ENCODE assay signal across 8 mouse cellular contexts in the genomic region with DNA sequence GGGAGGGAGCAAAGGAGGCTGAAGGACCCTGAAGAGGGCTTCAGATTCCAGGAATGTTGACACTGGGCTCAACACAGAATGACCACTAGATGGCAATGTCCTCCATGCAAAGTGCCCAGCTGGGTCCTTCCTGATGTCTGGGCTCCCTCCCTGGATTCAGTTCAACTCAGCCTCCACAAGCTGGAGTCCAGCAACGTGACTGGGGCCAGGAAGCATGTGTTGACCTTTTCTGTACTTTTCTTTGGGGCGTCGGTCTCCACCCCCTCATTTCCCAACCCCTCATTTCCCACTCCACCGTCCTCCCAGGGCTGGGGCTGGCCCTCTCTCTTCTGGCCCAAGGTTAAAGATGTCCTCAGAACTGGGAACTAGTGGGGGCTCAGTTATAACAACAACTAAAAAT. TPM values are rescaled to one million over a fixed set of nuclear protein-coding genes. Genes with fewer than 3 reads are reported as not detected.
DNase-seq lines count a peak whose midpoint lies in the region; ATAC-seq and TF ChIP-seq lines count a peak whose summit lies in the region.

No protein-coding gene starts in this region.

- DNase-seq in 3134 (ENCODE audit: extremely low read depth, insufficient read length, low spot score): peak; percentile 70
- peak; percentile 70 to 80 for DNase-seq in adrenal gland, postnatal 36 days
- peak; percentile 94 for DNase-seq in embryonic facial prominence, embryonic 14.5 days (ENCODE audit: low spot score)
- DNase-seq in heart, adult 2 months: peak; percentile 76 to 87
- DNase-seq in kidney, adult 2 months: peak; percentile 96
- DNase-seq in limb, embryonic 10.5 days (ENCODE audit: low spot score): peak; percentile 82
- peak; percentile 6 for DNase-seq in spleen, adult 12 weeks (ENCODE audit: low spot score)

- H3K4me2 ChIP-seq in embryonic facial prominence, embryonic 14.5 days (ENCODE audit: low read depth, low read length): no peak overlapping the region
- H3K4me2 ChIP-seq in midbrain, embryonic 12.5 days (replicated peaks): no peak overlapping the region

- no peaks in the 10 kb centered on the region for H3K9me3 ChIP-seq in embryonic facial prominence, embryonic 14.5 days (ENCODE audit: control insufficient read depth, low read length)
- no peaks in the 10 kb centered on the region for H3K9me3 ChIP-seq in limb, embryonic 10.5 days (replicated peaks)
- no peaks in the 10 kb centered on the region for H3K9me3 ChIP-seq in midbrain, embryonic 12.5 days

- 1% methylated on average over 4 of the region's 4 CpGs for WGBS in embryonic facial prominence, embryonic 14.5 days
- WGBS in heart, adult 2 months: 7% methylated on average over 4 of the region's 4 CpGs
- 4% methylated on average over 4 of the region's 4 CpGs for WGBS in kidney, adult 2 months
- WGBS in limb, embryonic 10.5 days: 2% methylated on average over 4 of the region's 4 CpGs
- 11% methylated on average over 4 of the region's 4 CpGs for WGBS in midbrain, embryonic 12.5 days

- ATAC-seq in embryonic facial prominence, embryonic 14.5 days (ENCODE audit: low read depth): peak; percentile 85
- peak; percentile 74 for ATAC-seq in midbrain, embryonic 12.5 days (ENCODE audit: low FRiP score, low read depth)

- H3K27me3 ChIP-seq in embryonic facial prominence, embryonic 14.5 days (replicated peaks; ENCODE audit: control insufficient read depth, insufficient read depth, low read length): no peaks in the 10 kb centered on the region
- H3K27me3 ChIP-seq in heart, adult 2 months (ENCODE audit: control insufficient read depth, insufficient read depth, low read length): no peaks in the 10 kb centered on the region
- H3K27me3 ChIP-seq in kidney, adult 2 months (replicated peaks; ENCODE audit: control insufficient read depth, insufficient read depth, low read length): no peaks in the 10 kb centered on the region
- H3K27me3 ChIP-seq in limb, embryonic 10.5 days (ENCODE audit: low read depth, poor library complexity, severe bottlenecking): no peaks in the 10 kb centered on the region
- H3K27me3 ChIP-seq in midbrain, embryonic 12.5 days: no peaks in the 10 kb centered on the region

- H3K9ac ChIP-seq in embryonic facial prominence, embryonic 14.5 days (ENCODE audit: low read depth, low read length): no peak overlapping the region
- H3K9ac ChIP-seq in heart, adult 2 months (ENCODE audit: low read depth, low read length): no peak overlapping the region
- no peak overlapping the region for H3K9ac ChIP-seq in midbrain, embryonic 12.5 days (replicated peaks)

- H3K4me1 ChIP-seq in embryonic facial prominence, embryonic 14.5 days (ENCODE audit: control insufficient read depth, insufficient read depth, low read length): 0 out of 2 replicates have a peak, but pooled peaks cover 2% of the 10 kb centered on the region
- peaks cover 8% of the 10 kb centered on the region for H3K4me1 ChIP-seq in heart, adult 2 months (ENCODE audit: control insufficient read depth, insufficient read depth, low read length)
- H3K4me1 ChIP-seq in kidney, adult 2 months (ENCODE audit: control insufficient read depth, insufficient read depth, low read length): peaks cover 29% of the 10 kb centered on the region
- peaks cover 36% of the 10 kb centered on the region for H3K4me1 ChIP-seq in limb, embryonic 10.5 days
- H3K4me1 ChIP-seq in midbrain, embryonic 12.5 days: peaks cover 10% of the 10 kb centered on the region

- peak; percentile 46; the same call in 1 of the 2 replicates for TF ChIP-seq POLR2A in heart, adult 2 months (IDR thresholded peaks at IDR 0.05; ENCODE audit: insufficient read depth, low read depth, low read length)
- no peak for TF ChIP-seq POLR2A in kidney, adult 2 months (IDR thresholded peaks at IDR 0.05; ENCODE audit: low read depth, low read length)

- peak; percentile 100 for TF ChIP-seq EP300 in heart, adult 2 months (IDR thresholded peaks at IDR 0.05; ENCODE audit: insufficient read depth, low read depth, low read length)

- no peaks in the 10 kb centered on the region for H3K79me2 ChIP-seq in heart, adult 2 months (replicated peaks; ENCODE audit: control insufficient read depth, insufficient read depth, low read length)

- H3K36me3 ChIP-seq in embryonic facial prominence, embryonic 14.5 days (ENCODE audit: control insufficient read depth, insufficient read depth, low read length): no peaks in the 10 kb centered on the region
- no peaks in the 10 kb centered on the region for H3K36me3 ChIP-seq in heart, adult 2 months (ENCODE audit: control insufficient read depth, insufficient read depth, low read length)
- H3K36me3 ChIP-seq in kidney, adult 2 months (ENCODE audit: control insufficient read depth, insufficient read depth, low read length): no peaks in the 10 kb centered on the region
- H3K36me3 ChIP-seq in limb, embryonic 10.5 days: no peaks in the 10 kb centered on the region
- H3K36me3 ChIP-seq in midbrain, embryonic 12.5 days: no peaks in the 10 kb centered on the region

- peak; percentile 92 for TF ChIP-seq CTCF in heart, adult 2 months (IDR thresholded peaks at IDR 0.05)
- TF ChIP-seq CTCF in kidney, adult 2 months (conservative IDR thresholded peaks at IDR 0.05; ENCODE audit: insufficient read depth, insufficient read length, low read depth, low read length): peak; percentile 99

- no peak overlapping the region for H3K4me3 ChIP-seq in embryonic facial prominence, embryonic 14.5 days (ENCODE audit: low read depth, low read length)
- H3K4me3 ChIP-seq in heart, adult 2 months: no peak overlapping the region
- H3K4me3 ChIP-seq in kidney, adult 2 months (ENCODE audit: insufficient read depth, low read depth, low read length): no peak overlapping the region
- H3K4me3 ChIP-seq in limb, embryonic 10.5 days: no peak overlapping the region
- no peak overlapping the region for H3K4me3 ChIP-seq in midbrain, embryonic 12.5 days

- intact Hi-C loops in heart, adult 2 months (cut with DNase I): loop anchor here (1.0 to 5.0 kb wide), 5 partner anchors 44 to 398 kb away; a partner anchor contains a TSS

- H3K27ac ChIP-seq in embryonic facial prominence, embryonic 14.5 days (replicated peaks; ENCODE audit: low read depth, low read length): no peak overlapping the region
- H3K27ac ChIP-seq in heart, adult 2 months: peak overlapping the region; percentile 49
- H3K27ac ChIP-seq in kidney, adult 2 months (ENCODE audit: insufficient read depth, low read depth, low read length): peak overlapping the region; percentile 24
- peak overlapping the region; percentile 71 for H3K27ac ChIP-seq in limb, embryonic 10.5 days
- H3K27ac ChIP-seq in midbrain, embryonic 12.5 days (replicated peaks): no peak overlapping the region

RNA-seq across cellular contexts. Expression of a gene that starts 43.2 kb away (rescaled TPM):
- 10 to 100 TPM; 20.8 to 28.0 TPM for total RNA-seq in adrenal gland, postnatal 36 days (2021)
- polyA plus RNA-seq in embryonic facial prominence, embryonic 14.5 days (2014; fragmentation: Nextera tagmentation; extraction: Ambion mirVana): 26.1 and 27.9 TPM in 2 replicates
- total RNA-seq in heart, adult 2 months (2021): 10 to 100 TPM; 13.2 to 16.2 TPM
- polyA plus RNA-seq in heart, adult 2 months (2012; rRNA removed): 16.7 and 20.2 TPM in 2 replicates
- 81.5 and 81.6 TPM in 2 replicates for polyA plus RNA-seq in kidney, adult 2 months (2012; rRNA removed)
- polyA plus RNA-seq in limb, embryonic 10.5 days (2016; fragmentation: Nextera tagmentation; extraction: Ambion mirVana): 15.6 and 20.1 TPM in 2 replicates
- 12.8 and 13.0 TPM in 2 replicates for polyA plus RNA-seq in midbrain, embryonic 12.5 days (2016; fragmentation: Nextera tagmentation; extraction: Ambion mirVana)

RNA-seq across cellular contexts. Expression of a gene that starts 53.2 kb away (rescaled TPM):
- 1 to 10 TPM in 1 of 2 experiments, under 1 TPM in 1; 0.13 to 1.2 TPM for total RNA-seq in adrenal gland, postnatal 36 days (2021)
- 1.9 and 2.9 TPM in 2 replicates for polyA plus RNA-seq in embryonic facial prominence, embryonic 14.5 days (2014; fragmentation: Nextera tagmentation; extraction: Ambion mirVana)
- total RNA-seq in heart, adult 2 months (2021): not detected
- polyA plus RNA-seq in heart, adult 2 months (2012; rRNA removed): not detected in 2 replicates
- 0.08 and 0.11 TPM in 2 replicates for polyA plus RNA-seq in kidney, adult 2 months (2012; rRNA removed)
- polyA plus RNA-seq in limb, embryonic 10.5 days (2016; fragmentation: Nextera tagmentation; extraction: Ambion mirVana): not detected in 2 replicates
- polyA plus RNA-seq in midbrain, embryonic 12.5 days (2016; fragmentation: Nextera tagmentation; extraction: Ambion mirVana): not detected in 2 replicates

Comparison
In these comparisons a context has a peak if more than half of its experiments do, and no peak if none do; other contexts are left out.
1. DNase-seq: peak in every context shown above with its lines; median percentile 96 in kidney, adult 2 months; 94 in embryonic facial prominence, embryonic 14.5 days; 82 in limb, embryonic 10.5 days; 82 in heart, adult 2 months; 75 in adrenal gland, postnatal 36 days; 70 in 3134; 6 in spleen, adult 12 weeks.
2. H3K27ac ChIP-seq: peak in heart, adult 2 months (single experiment), kidney, adult 2 months (single experiment) and limb, embryonic 10.5 days (single experiment); none in embryonic facial prominence, embryonic 14.5 days (single experiment) and midbrain, embryonic 12.5 days (single experiment).